Mouse (Mus musculus) erythroblast, embryonic 14.5 days (primary cell): ENCODE results near the gene S100b.

Source experiments
- GATA1 ChIP-seq: IDR thresholded peaks from 2 replicates; pipeline ENCODE4 v1.6.1; 2012; ENCODE audit warnings: low read length, inconsistent platforms, mixed read lengths
- TAL1 ChIP-seq: IDR thresholded peaks from 3 replicates; pipeline ENCODE4 v1.6.1; 2012; ENCODE audit warnings: low read length, inconsistent platforms, mixed read lengths

GRCm38 (mm10) chr10:76257231-76257630 is 3.6 kb downstream of the S100b start:
- TF ChIP-seq GATA1 (no peak), TAL1 (no peak)
